Mouse (Mus musculus): ENCODE measurements around the gene Zc2hc1c. TPM values are rescaled to one million over a fixed set of nuclear protein-coding genes. Genes with fewer than 3 reads are reported as not detected.
"Not testable (repeated sequence)": the region's sequence is repeated elsewhere in the genome, so short reads cannot be mapped to it uniquely, and the experiment has no call there.

The Zc2hc1c gene
- polyA plus RNA-seq, 1 experiment from 2014 or later, result 1.4 TPM

DNA sequence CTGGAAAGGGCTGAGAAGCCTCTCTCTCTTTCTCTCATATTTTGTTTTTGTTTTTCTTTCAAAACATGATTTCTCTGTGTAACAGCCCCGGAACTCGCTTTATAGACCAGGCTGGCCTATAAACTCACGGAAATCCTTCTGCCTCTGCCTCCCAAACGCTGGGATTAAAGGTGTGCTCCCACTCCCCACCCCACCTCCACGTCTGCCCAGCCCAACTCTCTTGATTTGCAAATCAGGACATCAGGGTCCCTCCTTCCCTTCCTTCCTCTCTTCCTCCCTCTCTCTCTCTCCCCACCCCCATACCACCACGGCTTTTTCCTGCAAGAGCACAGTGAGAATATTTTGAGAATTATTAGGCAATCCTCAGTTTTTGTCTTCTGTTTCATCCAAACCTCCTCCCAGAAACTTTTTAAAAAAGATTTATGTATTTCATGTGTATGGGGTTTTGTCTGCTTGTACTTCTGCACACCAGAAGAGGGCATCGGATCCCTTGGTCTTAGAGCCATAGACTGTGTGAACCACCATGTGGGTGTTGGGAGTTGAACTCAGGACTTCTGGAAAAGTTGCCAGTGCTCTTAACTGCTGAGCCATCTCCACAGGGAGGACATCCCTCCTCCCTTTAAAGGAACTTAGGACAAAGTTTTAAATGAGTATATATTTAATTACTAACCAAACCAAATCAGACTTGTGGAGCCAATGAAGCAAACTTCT is 17.1 kb upstream of the Zc2hc1c start:
- WGBS, result 79% methylated on average over 7 of the region's 7 CpGs

DNA sequence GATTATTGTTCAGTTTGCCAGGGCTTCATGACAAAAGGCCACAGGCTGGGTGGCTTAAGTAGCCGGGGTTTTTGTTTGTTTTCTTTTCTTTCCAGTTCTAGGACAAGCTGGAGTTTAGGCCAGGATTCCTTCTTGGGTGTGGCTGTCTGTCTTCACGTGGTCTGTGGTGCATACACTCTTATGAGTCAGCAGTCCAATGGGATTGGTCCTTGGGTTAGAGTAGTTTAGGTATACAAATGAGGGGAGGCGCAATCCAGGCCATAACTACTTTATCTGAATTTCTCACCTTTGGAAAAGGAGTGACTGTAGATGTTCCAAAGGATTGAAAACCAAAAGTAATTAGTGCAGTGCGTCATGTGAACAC is 16.6 kb upstream of the Zc2hc1c start:
- Histone ChIP-seq H3K4me2 (replicated peaks) (no peak overlapping the region), H3K9ac (no peak overlapping the region), H3K36me3 (no peaks in the 10 kb centered on the region; the same call in 1 of the 2 replicates), H3K9me3 (replicated peaks) (no peaks in the 10 kb centered on the region), H3K4me3 (no peak overlapping the region), H3K27me3 (no peaks in the 10 kb centered on the region), H3K4me1 (peaks cover 3% of the 10 kb centered on the region; the same call in 1 of the 2 replicates), H3K27ac (no peak overlapping the region)
- 71% methylated on average over 4 of the region's 4 CpGs for WGBS
- no peak for ATAC-seq (ENCODE audit: low FRiP score)

More for the DNA sequence above, 17.1 kb upstream of the Zc2hc1c start:
- no peaks in the 10 kb centered on the region; the same call in 1 of the 2 replicates for H3K36me3 ChIP-seq
- no peak overlapping the region for H3K4me3 ChIP-seq
- no peak overlapping the region for H3K4me2 ChIP-seq (replicated peaks)
- peaks cover 3% of the 10 kb centered on the region; the same call in 1 of the 2 replicates for H3K4me1 ChIP-seq
- H3K27me3 ChIP-seq, result no peaks in the 10 kb centered on the region
- no peak overlapping the region for H3K27ac ChIP-seq
- no peak overlapping the region for H3K9ac ChIP-seq
- ATAC-seq (ENCODE audit: low FRiP score), result no peak
- no peaks in the 10 kb centered on the region for H3K9me3 ChIP-seq (replicated peaks)

DNA sequence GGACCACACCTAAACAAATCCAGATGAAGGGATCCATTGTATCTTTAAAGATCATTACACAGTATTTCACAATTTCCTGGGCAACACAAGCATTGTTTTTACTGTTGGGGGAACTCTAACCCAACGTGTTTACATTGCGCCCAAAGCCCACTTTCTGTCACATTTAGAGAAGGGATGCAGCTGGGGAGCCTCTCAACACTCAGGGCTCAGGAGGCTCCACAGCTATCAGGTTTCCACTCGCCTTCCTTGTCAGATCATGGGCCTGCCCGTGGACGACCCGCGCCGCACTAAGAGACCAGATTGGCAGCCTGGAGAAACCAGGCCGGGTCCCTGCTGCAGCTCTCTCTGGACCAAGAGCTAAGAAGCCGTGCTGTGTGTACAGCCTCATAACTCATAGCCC is 14.9 kb upstream of the Zc2hc1c start:
- ATAC-seq (ENCODE audit: low FRiP score), result no peak
- Histone ChIP-seq H3K27ac (no peak overlapping the region), H3K4me1 (peaks cover 3% of the 10 kb centered on the region; the same call in 1 of the 2 replicates), H3K4me2 (replicated peaks) (no peak overlapping the region), H3K9me3 (replicated peaks) (no peaks in the 10 kb centered on the region), H3K9ac (no peak overlapping the region), H3K27me3 (no peaks in the 10 kb centered on the region), H3K4me3 (no peak overlapping the region), H3K36me3 (0 out of 2 replicates have a peak, but pooled peaks cover 4% of the 10 kb centered on the region)
- 68% methylated on average over 10 of the region's 10 CpGs for WGBS

DNA sequence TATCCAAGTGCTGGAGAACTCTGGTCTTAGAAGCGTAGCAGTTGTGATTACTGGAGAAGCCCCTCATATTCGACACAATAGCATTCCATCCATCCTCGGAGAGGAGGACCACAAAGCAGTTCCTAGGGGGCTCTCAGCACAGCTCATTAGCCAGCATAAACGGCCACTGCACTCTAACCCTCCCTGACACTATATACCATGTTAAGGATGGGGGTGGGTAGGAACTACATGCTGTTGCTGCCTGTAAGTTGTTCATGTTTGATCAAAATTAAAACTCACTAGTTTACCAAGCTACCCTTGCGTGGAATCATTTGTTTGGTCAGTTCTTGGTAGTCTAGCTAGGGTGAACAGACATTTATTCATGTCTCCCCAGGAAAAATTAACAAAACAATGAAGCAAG is 12.1 kb upstream of the Zc2hc1c start:
- H3K4me1 ChIP-seq, result peaks cover 6% of the 10 kb centered on the region
- no peak overlapping the region for H3K9ac ChIP-seq
- no peak for ATAC-seq (ENCODE audit: low FRiP score)
- H3K27ac ChIP-seq, result no peak overlapping the region
- H3K36me3 ChIP-seq, result 0 out of 2 replicates have a peak, but pooled peaks cover 4% of the 10 kb centered on the region
- H3K27me3 ChIP-seq, result no peaks in the 10 kb centered on the region
- no peaks in the 10 kb centered on the region for H3K9me3 ChIP-seq (replicated peaks)
- no peak overlapping the region for H3K4me2 ChIP-seq (replicated peaks)
- H3K4me3 ChIP-seq, result no peak overlapping the region
- 63% methylated on average over 5 of the region's 5 CpGs for WGBS

DNA sequence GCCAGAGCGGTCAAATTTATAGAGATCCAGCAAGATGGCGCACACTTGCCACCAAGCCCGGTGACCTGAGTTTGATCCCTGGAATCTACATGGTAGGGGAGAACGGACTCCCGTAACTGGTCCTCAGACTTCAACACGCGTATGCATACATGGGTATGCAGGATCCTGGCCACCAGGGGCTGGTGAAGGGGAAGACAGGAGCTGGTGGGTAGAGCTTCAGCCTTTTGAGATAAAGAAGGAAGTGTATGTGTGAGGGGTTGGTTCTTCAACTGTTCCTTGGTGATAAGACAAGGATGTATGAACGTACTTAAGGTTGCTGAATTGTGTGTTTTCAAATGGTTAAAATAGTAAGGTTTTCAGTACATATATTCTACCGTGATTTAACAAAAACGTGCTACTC is 9.5 kb upstream of the Zc2hc1c start:
- 95% methylated on average over 10 of the region's 10 CpGs for WGBS
- Histone ChIP-seq H3K27ac (no peak overlapping the region), H3K36me3 (0 out of 2 replicates have a peak, but pooled peaks cover 4% of the 10 kb centered on the region), H3K27me3 (no peaks in the 10 kb centered on the region), H3K9ac (no peak overlapping the region), H3K4me2 (replicated peaks) (no peak overlapping the region), H3K9me3 (replicated peaks) (no peaks in the 10 kb centered on the region), H3K4me1 (peaks cover 6% of the 10 kb centered on the region), H3K4me3 (no peak overlapping the region)
- no peak for ATAC-seq (ENCODE audit: low FRiP score)

DNA sequence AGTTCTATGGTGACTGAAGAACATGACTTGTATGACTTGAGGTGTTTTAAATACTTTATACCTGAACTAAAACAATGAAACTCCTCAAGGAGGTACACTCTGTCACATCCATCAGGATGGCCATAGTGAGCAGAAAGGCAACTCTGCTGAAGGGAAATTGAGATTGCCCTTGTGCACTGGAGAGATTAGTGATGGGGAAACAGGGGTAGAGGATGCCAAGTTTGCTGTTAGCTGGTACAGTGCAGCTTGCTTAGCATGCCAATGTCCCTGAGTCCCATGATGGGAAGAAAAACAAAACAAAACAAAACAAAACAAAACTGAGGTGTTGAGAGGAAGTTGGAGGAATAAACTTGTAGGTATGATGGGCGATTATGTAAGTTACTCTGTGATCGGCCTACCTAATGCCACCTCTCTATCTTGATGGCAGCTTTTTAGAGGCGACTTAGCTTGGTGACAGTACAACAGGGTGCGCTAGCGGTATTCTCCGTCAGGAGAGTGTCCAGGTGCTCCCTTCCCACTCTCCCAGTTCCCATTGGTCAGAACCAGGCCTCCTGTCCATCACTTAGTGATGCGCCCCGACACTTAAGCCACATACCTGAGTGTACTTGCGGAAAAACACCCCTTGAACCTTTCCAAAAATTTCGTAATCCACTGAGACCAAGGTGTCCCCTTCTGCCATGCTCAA is 8.9 kb upstream of the Zc2hc1c start:
- peak; percentile 59 for ATAC-seq (ENCODE audit: low FRiP score)
- Histone ChIP-seq H3K27ac (peak overlapping the region; percentile 81), H3K9ac (peak overlapping the region; percentile 85), H3K4me1 (peaks cover 6% of the 10 kb centered on the region), H3K36me3 (0 out of 2 replicates have a peak, but pooled peaks cover 4% of the 10 kb centered on the region), H3K9me3 (replicated peaks) (no peaks in the 10 kb centered on the region), H3K4me2 (replicated peaks) (peak overlapping the region; percentile 93), H3K27me3 (no peaks in the 10 kb centered on the region), H3K4me3 (peak overlapping the region; percentile 76)
- 6% methylated on average over 10 of the region's 10 CpGs for WGBS

- Histone ChIP-seq H3K9ac (peak overlapping the region; percentile 85), H3K36me3 (0 out of 2 replicates have a peak, but pooled peaks cover 4% of the 10 kb centered on the region), H3K4me1 (peaks cover 6% of the 10 kb centered on the region), H3K9me3 (replicated peaks) (no peaks in the 10 kb centered on the region), H3K4me3 (peak overlapping the region; percentile 76), H3K27me3 (no peaks in the 10 kb centered on the region), H3K27ac (peak overlapping the region; percentile 81), H3K4me2 (replicated peaks) (peak overlapping the region; percentile 93)
- peak; percentile 96 for ATAC-seq (ENCODE audit: low FRiP score)
- 0% methylated on average over 31 of the region's 31 CpGs for WGBS
Measured at GRCm38 (mm10) chr12:85280105-85280844, 8.1 kb upstream of the Zc2hc1c start.

- no peaks in the 10 kb centered on the region for H3K9me3 ChIP-seq (replicated peaks)
Measured at GRCm38 (mm10) chr12:85280845-85281651, 7.3 kb upstream of the Zc2hc1c start.

DNA sequence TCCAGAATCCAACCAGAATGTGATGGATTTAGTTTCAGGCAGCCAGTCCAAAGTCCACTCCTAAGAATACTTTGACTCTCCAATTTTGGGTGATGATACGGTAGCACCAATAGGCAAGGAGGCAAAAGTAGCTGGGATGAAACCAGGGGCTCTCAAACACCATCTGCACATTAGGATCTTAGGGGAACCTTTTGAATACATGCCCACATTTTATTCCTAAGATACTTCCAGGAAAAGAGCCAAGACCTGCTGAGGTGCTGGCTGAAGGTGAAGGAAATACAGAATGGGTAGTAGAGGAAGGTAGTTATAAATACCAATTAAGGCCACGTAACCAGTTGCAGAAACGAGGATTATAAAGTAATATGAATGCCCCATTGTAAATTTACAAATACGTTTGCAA is 6.6 kb upstream of the Zc2hc1c start:
- H3K27ac ChIP-seq, result not testable (repeated sequence)
- 87% methylated on average over 1 of the region's 4 CpGs for WGBS

More at GRCm38 (mm10) chr12:85280845-85281651, 7.3 kb upstream of the Zc2hc1c start:
- Histone ChIP-seq H3K4me2 (replicated peaks) (peak overlapping the region; percentile 93), H3K27me3 (no peaks in the 10 kb centered on the region), H3K4me3 (peak overlapping the region; percentile 76), H3K36me3 (0 out of 2 replicates have a peak, but pooled peaks cover 4% of the 10 kb centered on the region), H3K4me1 (peaks cover 6% of the 10 kb centered on the region), H3K9ac (no peak overlapping the region), H3K27ac (no peak overlapping the region)
- WGBS, result 65% methylated on average over 12 of the region's 12 CpGs
- ATAC-seq (ENCODE audit: low FRiP score), result no peak

DNA sequence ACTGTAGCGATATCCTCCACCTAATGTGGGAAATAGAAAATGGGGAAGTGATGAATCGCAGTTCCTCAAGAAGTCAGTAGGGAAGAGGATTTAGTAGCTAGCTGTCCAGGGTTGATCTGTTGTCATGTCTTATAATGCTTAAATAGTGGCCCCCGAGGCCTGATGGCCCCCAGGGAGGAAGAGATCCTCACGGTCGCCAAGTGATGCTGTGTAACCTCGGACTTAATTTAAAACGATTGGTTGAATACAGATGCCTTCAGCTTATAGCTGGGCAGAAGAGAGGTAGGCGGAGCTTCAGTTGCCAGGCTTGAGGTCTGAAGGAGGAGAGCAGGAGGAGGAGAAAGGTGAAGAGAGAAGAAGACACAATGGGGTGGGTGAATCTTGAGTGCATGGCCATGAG is 4.1 kb upstream of the Zc2hc1c start:
- no peak overlapping the region for H3K4me3 ChIP-seq
- H3K27me3 ChIP-seq, result 0 out of 2 replicates have a peak, but pooled peaks cover 5% of the 10 kb centered on the region
- peaks cover 12% of the 10 kb centered on the region for H3K4me1 ChIP-seq
- no peak overlapping the region for H3K4me2 ChIP-seq (replicated peaks)
- no peak overlapping the region for H3K9ac ChIP-seq
- no peak overlapping the region for H3K27ac ChIP-seq
- no peaks in the 10 kb centered on the region for H3K36me3 ChIP-seq
- WGBS, result 66% methylated on average over 8 of the region's 8 CpGs
- ATAC-seq (ENCODE audit: low FRiP score), result no peak
- no peaks in the 10 kb centered on the region for H3K9me3 ChIP-seq (replicated peaks)

More for the DNA sequence above, 6.6 kb upstream of the Zc2hc1c start:
- not testable (repeated sequence) for H3K9me3 ChIP-seq (replicated peaks); H3K9ac ChIP-seq; H3K4me2 ChIP-seq (replicated peaks); H3K36me3 ChIP-seq; H3K4me3 ChIP-seq; H3K27me3 ChIP-seq; H3K4me1 ChIP-seq; ATAC-seq (ENCODE audit: low FRiP score)

- no peak overlapping the region for H3K9ac ChIP-seq
- 0 out of 2 replicates have a peak, but pooled peaks cover 8% of the 10 kb centered on the region for H3K27me3 ChIP-seq
- H3K27ac ChIP-seq, result no peak overlapping the region
- 86% methylated on average over 4 of the region's 4 CpGs for WGBS
- no peak overlapping the region for H3K4me2 ChIP-seq (replicated peaks)
- H3K36me3 ChIP-seq, result no peaks in the 10 kb centered on the region
- no peak overlapping the region for H3K4me3 ChIP-seq
- no peaks in the 10 kb centered on the region for H3K9me3 ChIP-seq (replicated peaks)
- no peak for ATAC-seq (ENCODE audit: low FRiP score)
- peaks cover 8% of the 10 kb centered on the region for H3K4me1 ChIP-seq
Measured at GRCm38 (mm10) chr12:85284996-85285395, 3.4 kb upstream of the Zc2hc1c start.
